Mouse (Mus musculus): Measurements from ENCODE around the gene Spout1.
A peak's percentile ranks its signal among the peaks of the same experiment; 100 is the strongest.
"Not testable (repeated sequence)": the region's sequence is repeated elsewhere in the genome, so short reads cannot be mapped to it uniquely, and the experiment has no call there.

Spout1 gene

DNA sequence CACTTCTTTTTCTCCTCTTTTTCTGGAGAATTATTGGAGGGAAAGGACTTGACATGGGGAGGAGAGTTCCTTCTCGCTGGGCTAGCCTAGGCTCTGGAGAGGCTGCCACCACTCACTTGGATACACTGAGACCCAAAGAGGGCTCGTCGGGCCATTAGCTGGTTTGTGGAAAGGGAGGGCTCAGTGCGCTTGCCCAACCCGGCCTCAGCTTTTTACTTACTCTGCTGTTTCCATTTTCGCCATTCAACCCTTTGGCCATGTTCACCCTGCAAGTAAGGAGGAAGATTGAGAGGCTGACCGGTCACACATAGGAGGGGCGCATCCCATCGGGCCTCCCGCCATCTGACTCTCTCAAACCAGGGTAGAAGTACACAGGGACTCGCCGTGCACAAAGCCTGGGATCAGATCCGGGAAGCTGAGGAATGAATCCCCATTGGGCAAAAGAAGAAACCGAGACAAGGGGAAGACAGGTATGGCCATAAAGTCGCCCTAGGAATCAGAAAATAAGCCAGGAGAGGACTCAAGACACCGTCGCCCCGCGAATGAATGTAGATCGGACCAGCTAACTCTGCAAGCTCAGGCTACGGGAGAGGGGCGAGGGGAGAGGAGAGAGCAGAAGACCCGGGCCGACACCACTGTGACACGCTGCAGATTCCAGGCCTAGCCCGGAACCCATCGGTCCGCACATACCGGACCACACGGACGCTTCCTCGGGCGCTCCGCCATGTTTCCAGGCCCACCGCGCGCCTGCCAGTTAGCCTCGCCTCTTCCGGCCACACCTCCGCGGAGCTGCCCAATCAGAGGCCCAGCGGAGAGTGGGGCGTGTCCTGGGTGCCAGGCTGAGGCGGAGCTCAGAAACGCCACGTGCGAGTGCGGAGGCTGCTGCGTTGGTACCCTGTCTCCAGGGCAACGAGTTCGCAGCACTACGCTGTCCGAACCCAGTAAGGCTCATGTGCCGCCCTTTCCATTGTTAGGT lies at the start of gene Spout1:
TSS of gene Spout1 (minus strand) at position 760 of the 976 bp plus-strand sequence.
- peak; percentile 91 to 93 for DNase-seq

DNA sequence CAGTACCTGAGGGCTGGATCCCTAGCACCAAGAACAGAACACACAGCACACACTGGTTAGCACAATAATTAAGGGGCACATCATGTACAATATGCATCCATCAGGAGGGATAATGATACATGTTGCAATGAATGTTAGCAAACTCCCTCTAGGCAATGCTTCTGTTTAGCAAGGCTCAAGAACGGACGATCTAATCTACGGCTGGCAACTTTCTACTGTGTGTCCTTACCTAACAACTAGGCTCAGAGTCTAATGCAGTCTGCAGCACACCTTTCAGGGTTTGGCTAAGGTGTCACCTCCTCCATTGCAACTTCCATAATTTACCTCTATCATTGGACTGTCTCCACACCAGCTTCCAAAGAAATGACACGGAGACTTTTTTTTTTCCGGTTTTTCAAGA lies 38.0 kb upstream of the Spout1 start:
- no peak for DNase-seq

DNA sequence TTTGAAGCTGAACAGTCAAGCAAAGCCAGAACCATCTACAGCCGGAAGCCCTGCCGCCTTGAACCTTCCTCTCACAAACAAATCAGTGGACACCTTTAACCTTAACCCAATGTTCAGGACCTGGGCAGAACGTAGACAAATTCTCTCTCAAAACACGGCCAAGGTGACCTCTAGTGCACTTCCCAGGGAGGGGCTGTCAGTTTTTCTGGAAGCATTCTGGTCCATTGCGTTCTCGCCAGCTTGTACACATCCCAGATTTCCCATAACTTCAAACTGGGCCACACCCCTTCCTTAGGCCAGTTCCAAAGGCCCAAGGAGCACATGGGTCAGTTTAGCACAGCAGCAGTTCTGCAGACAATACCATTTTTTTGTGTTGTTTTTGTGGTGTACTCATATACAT lies 37.2 kb upstream of the Spout1 start:
- no peak for DNase-seq

DNA sequence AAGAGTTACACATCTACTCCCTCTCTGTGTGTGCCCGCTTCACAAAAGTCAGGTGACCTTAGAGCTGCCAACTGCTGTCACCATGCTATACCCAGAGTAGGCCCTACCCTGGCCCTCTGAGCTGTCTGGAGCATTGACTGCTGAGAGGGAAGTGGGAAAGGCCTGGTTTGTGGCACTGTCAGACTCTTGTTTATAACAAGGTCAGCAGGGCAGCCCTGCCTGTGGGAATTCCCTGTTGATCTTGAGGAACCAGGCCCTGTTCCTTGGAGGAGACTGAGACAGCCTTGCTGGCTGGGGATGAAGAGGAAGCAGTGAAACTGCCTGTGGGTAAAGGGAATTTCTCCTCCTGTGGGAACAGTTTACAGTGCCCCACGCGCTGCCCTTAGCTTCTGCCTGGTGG lies 36.5 kb upstream of the Spout1 start:
- DNase-seq = no peak

DNA sequence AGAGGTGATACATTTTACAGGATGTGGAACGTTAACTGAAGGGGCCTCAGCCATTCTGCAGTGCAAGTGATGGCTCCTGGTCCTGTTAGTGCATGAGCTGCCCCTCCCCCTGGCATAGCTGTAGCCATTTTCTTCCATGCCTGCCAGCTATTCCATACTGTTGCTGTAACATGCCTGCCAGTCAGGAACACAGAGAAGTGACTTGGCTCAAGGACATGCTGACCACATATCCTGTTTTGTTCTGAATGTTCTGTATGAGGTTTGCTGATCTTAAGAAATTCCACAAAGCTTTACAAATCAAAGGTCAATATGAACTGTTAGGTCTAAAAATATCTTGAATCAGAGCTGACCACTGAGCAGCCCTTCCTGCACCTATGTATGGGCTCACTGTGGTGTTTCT lies 34.7 kb upstream of the Spout1 start:
- DNase-seq = no peak

DNA sequence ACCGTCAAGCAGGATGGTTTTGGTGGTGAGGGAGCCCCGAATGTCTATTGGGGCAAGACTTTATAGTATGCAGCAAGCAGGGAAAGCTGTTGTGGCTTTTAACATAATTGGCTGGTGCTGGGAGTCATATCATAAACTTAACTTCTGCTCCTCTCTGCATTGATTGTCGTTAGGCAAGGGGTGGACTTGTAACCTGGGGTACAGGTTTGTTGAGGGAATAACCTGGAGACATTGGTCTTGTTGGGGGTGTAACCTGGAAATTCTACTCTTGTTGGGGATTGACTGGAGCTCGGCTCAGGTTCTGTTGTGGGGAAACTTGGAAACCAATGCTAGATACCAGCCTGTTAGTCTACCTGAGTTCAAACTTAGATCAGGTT lies 33.9 kb upstream of the Spout1 start:
- DNase-seq = no peak

DNA sequence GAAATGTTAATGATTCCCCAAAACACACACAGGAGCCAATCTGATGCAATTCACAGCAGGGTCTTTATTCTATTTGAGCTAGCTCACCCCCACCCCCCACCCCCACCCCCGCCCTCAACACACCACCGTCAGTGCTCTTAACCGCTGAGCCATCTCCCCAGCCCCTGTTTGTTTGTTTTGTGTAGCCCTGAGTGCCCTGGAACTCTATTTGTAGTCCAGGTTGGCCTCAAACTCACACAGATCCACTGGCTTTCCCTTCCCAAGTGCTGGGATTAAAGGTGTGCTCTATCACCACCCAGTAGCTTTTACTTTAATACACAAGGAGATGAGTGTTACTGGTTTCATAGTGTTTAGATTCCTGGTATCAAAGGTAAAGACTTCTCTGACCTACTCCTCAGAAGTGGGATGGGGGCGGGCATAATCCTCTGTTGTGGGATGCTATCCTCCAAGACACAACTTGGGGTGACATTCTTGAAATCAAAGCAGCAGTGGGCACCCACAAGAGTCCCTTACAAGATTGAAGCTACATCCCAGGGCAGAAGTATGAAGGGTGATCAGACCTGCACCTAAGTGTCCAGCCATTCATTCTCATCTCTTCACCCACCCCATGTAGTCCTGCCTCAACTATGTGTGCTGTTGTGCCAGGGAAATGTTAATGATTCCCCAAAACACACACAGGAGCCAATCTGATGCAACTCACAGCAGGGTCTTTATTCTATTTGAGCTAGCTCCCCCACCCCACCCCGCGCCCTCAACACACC lies 33.3 kb upstream of the Spout1 start:
- no peak for DNase-seq

DNA sequence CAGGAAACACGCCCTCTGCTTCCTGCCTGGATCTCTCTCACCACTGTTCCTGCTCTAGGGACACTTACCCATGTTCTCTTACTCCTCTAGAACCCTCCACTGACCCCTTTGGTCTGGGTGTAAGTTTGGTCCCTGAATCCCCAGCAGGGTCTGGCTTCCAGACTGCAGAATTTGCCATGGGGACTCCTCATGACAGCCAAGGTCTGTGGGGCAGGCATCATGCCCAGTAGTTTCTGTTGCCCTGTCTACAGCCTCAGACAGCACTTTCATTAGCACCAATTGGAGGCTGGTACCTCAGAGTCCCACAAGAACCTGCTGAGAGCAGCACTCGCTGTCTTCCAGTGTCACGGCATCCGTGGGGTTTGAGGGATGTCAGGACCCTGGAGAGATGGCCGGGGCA lies 29.6 kb upstream of the Spout1 start:
- DNase-seq = no peak

DNA sequence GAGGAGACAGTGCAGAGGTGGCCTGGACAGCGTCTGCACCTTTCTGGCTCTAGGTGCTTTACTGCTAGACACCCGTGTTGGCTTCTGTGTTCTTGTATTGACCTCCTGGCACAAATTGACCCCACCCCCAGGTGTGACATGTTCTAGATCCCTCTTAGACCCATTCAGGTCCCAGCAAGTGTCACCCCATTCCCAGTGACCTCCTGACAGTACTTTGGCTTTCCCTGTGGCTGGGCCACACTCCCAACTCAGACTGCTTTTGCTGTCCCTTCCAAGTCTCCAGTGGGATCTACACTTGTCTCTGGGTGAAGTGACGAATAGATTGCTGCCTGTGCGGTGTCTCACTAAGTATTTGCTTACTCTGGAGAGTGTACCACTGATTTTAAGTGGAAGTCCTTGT lies 29.1 kb upstream of the Spout1 start:
- DNase-seq = no peak

DNA sequence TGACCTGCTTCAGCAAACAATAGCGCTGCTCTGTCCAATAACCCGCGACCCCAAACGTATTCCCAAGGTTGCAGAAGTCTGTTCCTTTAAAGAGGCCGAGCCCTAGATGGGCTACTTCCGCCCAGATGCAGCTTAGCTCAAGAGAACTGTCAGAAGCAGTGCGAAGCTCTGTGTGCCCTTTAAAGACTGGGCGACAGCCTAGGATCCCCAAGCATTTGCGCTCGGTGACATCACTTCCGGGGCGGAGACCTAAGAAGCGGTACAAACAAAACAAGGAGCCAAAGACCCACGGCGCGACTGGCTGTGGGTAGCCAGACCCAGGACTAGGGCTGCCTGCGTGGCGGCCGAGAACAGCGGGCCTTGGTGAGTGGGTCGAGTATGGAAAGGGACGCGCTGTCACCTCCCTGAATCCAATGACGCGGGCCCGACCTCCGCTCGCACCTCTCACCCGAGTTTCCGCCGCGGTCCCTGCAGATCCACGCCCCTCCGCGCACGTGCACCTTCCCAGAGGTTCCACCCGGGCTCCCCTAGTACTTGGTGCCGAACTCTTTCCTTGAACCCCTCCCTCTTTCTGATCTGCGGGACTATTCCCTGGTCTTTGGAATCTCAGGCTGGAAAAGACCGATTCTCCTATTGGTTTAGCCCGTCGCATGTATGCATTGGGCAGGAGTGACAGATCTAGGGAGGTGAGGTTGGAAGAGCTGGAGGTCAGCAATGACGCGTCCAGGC lies 27.5 kb upstream of the Spout1 start, which contains the start of gene Kyat1:
TSS of gene Kyat1 (minus strand) at position 219 of the 729 bp plus-strand sequence.
- peak; percentile 89 to 90 for DNase-seq

DNA sequence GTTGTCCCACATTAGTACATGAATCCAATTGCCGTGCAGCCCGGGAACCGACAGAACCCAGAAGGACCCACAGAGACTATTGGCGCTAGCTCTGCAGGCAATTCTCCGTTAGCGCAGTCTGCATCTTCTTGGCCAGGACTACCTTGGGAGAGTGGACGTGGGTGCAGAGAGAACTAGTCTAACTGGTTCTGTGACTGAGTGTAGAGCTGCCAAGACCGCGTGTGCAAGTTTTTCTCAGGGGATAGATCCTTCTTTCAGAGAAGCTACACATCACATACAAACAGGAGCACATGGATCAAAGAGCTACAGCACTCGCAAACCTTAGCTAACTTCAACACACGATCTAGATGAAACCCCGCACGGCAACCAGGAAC lies 27.0 kb upstream of the Spout1 start:
- peak in 1 of 2 experiments; percentile 19 for DNase-seq

DNA sequence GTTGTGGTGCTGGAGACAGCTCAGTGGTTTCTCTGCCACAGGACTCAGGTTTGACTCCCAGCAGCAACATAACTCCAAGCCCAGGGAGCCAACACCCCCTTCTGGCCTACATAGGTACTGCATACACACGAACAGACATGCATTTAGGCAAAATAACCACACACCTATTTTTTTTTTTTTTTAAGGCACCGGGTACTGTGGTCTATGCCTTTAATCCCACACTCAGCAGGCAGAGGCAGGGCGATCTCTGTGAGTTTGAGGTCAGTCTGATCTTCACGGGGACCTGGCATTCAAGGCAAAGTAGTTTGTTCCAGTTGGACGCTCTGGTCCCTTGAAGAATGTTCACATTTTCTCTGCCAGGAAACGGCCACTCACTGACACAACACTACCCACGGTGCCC lies 25.2 kb upstream of the Spout1 start:
- peak; percentile 25 to 28 for DNase-seq

DNA sequence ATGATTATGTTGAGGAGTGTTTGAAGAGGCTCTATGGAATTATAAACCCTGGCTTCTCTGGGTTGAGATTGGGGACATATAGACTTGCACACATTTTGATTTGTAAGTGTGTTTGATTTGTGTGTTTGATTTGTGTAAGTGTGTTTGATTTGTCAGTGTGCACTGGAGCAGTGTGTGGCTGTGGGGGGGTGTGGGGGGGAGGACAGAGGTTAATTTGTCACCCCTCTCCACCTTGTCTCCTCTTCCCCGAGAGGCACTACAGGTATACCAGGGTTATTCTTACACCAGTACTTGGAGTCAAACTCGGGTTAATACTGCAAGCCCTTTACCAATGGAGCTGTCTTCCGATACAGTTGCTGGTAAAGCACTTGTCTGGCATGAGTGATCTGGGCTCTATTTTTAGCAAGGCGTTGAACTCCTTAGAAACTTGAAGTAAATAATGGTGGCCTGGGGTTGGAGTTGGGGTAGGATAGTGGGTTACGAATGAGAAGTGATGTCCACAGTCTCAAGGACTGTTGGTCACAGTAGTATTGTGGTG lies 22.2 kb upstream of the Spout1 start:
- DNase-seq = no peak

DNA sequence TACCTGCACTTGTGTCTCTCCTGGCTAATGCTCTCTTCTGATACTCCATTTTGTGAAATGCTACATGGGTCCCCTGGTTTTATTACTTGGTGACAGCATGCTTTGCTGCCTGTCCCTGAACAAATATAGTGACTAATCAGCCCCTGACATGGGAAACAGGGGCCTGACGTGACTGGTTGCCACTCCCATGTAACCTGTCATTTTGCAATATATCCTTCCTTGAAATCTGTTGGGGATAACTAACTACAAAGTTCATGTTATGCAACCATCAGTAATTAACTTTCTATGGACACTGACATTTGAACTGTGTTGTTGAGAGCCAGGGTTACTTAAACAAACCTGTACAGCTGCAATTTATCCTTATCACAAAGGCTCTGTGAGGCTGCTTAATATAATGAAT lies 21.7 kb upstream of the Spout1 start:
- no peak for DNase-seq

DNA sequence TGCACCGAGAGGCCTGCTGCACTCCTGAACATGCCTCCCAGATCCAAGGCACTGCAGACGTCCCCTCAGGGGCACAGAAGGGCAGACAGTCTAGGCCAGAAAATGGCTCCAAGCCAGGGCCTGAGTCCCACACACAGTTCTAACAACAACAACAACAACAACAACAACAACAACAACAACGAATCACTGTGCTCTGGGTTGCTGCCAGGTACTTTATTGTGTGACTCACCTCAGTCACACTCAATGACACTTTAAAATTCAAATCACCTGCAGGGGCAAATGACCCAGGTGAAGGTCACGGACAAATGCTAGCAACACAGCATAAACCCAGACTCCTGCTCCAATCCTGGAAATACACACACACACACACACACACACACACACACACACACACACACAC lies 19.8 kb upstream of the Spout1 start:
- DNase-seq = no peak

DNA sequence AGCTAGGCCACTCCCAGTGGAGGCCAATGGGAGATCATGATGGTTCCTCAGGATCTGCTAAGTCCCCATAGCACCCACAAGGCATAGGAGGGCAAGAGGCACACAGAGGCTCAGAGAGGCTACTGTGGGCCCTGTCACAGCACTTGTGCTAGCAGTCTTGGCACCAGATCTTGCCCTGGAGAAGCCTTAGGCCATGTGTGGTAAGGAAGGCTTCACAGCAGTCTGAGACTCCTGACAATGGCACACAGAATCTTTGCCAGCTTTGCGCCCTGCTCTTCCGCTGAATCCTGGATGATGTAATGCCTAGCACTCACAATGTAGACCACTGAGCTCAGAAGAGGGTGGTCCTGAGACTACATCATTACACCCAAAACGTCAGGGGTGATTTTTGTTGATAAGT lies 16.4 kb upstream of the Spout1 start:
- DNase-seq = no peak

DNA sequence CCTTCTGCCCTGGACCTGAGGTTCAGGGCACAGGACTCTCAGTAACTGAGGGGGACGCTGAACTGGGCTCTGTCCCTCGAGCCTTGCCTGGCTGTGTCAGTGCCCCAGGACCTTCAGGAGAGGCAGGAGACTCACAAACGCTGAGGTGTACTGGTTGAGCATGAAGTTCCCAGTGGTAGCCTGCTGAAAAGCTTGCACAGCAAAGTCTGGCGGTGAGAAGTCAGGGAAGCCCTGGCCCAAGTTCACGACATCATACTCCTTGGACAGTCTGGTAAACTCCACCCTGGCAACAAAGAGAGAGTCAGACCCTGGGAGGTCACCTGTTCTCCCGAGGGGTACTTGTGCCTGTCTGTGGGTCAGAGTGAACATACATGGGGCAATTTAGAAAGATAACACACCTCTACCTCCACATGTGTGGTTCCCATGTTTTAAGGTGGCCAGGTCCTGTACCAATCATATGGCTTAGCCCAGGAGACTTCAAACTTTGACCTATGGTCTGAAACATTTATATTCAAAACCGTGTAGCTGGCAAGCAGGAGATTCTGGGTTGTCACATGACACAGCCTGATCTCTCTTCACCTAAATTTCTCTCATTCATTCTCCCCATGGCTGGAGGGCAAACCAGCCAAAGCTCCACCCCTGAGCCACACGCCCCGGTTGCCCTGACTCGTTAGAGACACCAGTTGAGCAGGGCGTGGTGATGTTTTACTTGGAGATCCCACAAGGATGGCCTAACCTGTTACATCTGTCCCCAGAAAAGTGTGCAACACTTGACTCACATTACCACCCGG lies 13.7 kb upstream of the Spout1 start:
- DNase-seq = no peak

DNA sequence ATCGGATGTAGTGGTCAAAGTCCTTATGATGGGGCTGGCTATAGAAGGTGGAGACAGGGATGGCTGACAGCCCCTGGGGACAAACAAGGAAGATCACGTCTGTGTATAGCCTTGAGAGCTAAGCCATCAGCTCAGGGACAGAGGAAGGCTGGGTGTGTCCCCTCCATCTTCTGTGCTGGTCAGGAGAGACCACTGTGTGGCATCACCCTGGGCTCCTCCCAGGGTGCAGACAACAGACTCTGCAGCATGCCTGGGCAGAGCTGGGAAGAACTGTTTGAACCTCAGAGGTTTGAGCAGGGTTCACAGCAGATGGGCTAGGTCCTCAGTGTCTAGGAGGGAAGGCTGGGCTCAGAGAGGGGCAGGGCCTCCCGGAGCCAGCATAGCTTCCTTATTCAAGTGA lies 7.4 kb upstream of the Spout1 start:
- DNase-seq = no peak

DNA sequence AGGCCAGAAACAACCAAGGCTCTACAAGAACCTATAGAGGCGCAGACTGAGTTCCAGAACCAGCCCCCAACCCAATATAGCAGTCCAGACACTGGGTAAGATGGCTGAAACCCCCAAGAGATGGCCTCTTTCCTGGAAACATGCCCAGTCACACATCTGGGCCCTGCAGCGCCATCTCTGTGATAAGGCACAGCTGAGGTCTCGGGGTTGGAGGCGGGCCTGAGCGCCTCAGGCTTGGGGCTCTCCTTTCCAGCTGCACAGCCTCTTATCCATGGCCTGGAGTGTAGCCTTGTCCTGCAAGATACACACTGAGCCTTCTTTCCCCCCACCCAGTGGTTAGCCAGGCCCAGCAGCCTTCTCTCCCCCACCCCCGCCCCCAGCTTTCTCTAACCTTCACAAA lies 7.0 kb upstream of the Spout1 start:
- DNase-seq = no peak

DNA sequence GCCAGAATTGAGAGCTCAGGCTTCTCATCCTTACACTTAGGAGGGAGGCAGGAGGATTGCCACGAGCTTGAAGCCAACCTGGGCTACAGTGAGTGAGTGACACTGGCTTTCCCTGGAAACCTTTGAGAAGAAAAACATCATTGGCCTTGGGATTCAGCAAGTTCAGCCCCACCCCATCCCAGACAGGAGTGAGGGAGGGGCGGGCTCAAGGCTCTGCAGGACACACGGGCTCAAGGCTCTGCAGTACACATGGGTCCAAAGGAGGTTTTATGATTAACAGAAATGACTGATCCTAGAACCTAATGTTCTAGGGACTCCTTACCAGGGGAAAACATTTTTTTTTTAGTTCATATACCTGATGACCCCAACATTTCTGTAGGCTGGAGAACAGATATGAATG lies 5.5 kb upstream of the Spout1 start:
- no peak for DNase-seq

DNA sequence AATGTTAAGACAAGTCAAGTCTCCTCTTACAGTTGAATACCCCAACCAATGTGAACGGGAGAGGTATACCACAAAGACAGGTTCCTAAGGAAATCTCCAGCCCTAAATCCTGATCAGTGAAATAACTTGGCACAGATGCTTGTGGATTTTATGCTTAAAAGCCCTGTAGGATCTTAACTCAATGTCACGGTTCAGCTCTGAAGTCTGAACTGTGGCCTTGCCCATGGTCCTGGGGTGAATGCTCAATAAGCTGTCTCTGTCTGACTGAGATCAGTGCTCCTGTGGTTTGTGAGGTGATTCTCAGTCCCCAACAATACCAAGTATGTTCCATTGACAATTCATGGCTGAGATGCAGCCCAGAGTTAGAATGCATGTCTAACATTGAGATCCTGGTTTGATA lies 4.2 kb upstream of the Spout1 start:
- DNase-seq = no peak

DNA sequence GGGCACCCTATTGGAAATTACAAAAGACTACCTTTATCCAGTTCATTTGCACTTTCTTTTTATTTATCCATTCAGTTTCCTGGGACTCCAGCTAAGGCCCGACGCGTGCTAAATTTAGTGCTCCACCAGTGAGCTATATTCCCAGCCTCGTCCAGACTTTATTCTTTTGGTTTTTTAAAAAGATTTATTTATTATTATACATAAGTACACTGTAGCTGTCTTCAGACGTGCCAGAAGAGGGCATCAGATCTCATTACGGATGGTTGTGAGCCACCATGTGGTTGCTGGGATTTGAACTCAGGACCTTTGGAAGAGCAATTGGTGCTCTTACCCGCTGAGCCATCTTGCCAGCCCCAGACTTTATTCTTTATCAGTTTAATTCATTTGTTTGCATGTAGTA lies 452 bp upstream of the Spout1 start:
- DNase-seq = not testable (repeated sequence)

All from thymus, postnatal 36 days (tissue).